Mouse (Mus musculus): ENCODE measurements around the gene Adm. TPM values are rescaled to one million over a fixed set of nuclear protein-coding genes. Genes with fewer than 3 reads are reported as not detected.
"Not testable (repeated sequence)": the region's sequence is repeated elsewhere in the genome, so short reads cannot be mapped to it uniquely, and the experiment has no call there.

Gene Adm
- total RNA-seq, 2 experiments from 2014 or later: 1.7 to 2.9 TPM

DNA sequence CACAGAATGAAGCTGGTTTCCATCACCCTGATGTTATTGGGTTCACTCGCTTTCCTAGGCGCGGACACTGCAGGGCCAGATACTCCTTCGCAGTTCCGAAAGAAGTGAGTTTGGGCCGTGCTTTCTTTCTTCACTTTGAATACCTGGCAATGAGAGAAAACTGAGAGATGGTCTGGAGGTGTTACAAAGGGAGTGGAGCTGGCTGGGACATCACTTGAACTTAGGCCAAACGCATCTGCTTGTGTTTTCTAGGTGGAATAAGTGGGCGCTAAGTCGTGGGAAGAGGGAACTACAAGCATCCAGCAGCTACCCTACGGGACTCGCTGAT is 776 bp downstream of the Adm start:
- DNase-seq: no peak
- intact Hi-C loops (cut with DNase I): loop anchor here (2.0 kb wide), 2 partner anchors 71 to 193 kb away; no protein-coding TSS in a partner anchor

DNA sequence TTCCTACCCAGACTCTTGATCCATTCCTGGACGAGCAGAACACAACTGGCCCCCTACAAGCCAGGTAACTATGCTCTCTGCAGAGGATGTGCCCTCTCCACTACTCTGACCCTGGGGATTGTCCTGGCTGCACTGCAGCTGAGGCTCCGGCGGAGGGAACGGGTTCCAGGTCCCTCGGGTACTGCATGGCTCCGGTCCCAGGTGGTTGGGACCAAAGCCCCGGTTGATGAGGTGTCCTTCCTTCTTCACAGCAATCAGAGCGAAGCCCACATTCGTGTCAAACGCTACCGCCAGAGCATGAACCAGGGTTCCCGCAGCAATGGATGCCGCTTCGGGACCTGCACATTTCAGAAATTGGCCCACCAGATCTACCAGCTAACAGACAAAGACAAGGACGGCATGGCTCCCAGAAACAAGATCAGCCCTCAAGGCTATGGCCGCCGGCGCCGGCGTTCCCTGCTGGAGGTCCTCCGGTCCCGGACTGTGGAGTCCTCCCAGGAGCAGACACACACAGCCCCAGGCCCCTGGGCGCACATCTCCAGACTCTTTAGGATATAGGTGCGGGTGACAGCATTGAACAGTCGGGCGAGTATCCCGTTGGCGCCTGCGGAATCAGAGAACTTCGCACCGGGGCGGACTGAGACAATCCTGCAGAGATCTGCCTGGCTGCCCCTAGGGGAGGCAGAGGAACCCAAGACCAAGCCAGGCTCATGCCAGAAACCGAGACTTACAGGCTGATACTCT is 1.3 kb downstream of the Adm start:
- intact Hi-C loops (cut with DNase I): loop anchor here (2.0 kb wide), 2 partner anchors 72 to 194 kb away; no protein-coding TSS in a partner anchor
- DNase-seq: peak in 1 of 2 experiments; percentile 59

DNA sequence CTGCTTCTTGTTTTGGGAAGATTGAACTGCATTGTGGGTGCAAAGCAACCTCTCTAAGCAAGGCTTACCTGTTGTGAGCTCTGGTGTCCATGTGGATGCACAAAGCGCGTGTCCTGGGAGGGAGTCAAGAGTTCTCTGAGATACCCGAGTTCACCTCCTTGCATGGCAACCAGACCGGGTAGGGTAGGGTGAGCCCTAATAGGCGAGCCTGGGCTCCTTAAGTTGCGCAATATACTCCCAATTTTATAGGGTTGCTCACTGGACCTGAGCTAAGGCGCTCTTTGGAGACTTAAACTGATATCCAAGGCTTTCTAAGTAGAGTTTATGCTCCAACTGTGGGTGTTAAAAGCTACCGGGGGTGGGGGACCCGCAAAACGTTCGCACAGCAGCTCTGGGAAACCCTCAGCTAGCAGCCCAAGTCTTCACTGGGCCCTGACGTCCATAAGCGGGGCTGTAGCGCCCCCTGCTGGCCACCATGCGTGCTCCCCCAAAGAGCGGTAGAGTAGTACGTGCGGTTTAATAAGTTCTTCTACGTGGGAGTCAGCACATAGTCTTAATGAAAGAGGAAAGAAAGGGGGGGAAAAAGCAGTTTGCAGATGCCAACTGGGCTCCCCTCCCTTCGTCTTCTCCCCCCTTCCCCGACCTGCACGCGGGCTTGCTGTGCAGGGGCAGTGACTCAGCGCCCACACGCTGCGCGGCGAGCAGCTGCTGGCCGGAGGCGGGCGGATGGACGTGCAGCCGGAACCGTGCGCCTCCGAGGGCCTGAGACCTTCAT is 2.6 kb downstream of the Adm start:
- DNase-seq: peak; percentile 73 to 85
- intact Hi-C loops (cut with DNase I): loop anchor here (2.0 kb wide), 4 partner anchors 73 to 343 kb away; no protein-coding TSS in a partner anchor

DNA sequence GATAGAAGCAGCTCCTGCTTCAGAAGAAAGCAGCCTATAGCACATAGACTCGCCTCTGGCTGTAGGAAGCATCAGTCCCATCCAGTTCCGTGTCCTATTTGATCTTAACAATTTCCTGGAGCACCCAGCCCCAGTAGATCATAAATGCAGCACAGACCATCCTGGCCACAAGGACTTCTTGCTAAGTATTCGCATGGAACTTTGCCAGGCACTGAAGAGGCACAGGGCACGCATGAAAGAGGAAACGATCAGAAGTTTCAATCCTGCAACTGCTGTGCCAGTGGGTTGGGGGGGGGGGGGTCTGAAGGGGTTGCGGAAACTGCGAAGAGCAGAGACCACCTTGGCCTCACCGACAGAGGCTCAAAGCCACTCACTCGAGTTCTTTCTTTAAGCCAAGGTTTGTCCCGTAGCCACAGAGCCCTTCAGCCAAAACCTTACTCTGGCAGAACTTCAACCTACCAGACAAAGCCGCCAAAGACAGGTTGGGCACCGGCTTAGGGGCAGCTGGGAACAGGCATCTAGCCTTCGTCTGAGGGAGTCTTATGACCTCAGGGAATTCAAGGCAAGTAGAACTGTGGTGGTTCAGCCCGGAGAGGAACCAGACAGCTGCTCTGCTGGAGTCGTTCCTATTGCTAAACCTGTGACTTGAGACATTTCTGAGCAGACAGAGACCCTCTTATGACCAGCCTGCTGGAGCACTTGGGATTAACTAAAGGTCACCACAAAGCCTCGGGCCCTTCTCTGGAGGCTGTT is 3.9 kb downstream of the Adm start:
- intact Hi-C loops (cut with DNase I): loop anchor here (2.0 kb wide), 2 partner anchors 83 to 345 kb away; no protein-coding TSS in a partner anchor
- DNase-seq: no peak

DNA sequence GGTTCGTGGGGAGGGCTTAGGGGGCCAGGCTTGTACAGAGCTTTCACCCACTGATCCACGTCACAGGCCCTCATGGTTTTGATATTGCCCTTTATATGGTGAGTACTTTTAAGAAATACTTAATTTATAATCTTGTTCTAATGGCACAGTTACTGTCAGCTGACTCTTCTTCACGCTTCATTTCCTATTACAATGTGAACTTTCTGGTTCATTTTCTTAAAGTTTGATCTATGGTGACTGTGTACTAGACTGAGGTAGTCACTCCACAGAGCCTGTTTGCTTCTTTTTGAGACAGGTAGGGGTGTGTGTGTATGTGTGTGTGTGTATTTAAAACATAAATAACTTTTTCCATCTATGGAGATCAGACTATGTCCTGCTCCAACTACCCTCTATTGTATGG is 8.5 kb downstream of the Adm start:
- no peak for DNase-seq
- intact Hi-C loops (cut with DNase I): no loop called here

DNA sequence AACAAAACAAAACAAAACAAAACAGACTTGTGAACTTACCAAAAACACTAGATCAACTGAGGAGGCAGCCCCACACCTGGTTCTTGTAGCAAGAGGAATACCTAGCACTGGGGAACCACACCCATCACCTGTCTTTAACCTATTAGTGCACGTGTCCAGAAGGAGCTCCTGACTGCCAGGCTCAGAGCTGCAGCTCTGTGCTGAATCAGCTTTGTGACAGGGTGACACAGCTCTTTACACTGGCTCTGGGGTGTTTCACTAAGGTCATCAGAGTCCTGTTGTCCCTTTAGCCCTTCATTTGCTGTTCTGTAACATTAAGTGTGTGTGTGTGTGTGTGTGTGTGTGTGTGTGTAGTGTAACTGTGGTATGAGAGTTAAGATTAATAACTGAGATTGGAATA is 9.1 kb downstream of the Adm start:
- intact Hi-C loops (cut with DNase I): no loop called here
- DNase-seq: no peak

DNA sequence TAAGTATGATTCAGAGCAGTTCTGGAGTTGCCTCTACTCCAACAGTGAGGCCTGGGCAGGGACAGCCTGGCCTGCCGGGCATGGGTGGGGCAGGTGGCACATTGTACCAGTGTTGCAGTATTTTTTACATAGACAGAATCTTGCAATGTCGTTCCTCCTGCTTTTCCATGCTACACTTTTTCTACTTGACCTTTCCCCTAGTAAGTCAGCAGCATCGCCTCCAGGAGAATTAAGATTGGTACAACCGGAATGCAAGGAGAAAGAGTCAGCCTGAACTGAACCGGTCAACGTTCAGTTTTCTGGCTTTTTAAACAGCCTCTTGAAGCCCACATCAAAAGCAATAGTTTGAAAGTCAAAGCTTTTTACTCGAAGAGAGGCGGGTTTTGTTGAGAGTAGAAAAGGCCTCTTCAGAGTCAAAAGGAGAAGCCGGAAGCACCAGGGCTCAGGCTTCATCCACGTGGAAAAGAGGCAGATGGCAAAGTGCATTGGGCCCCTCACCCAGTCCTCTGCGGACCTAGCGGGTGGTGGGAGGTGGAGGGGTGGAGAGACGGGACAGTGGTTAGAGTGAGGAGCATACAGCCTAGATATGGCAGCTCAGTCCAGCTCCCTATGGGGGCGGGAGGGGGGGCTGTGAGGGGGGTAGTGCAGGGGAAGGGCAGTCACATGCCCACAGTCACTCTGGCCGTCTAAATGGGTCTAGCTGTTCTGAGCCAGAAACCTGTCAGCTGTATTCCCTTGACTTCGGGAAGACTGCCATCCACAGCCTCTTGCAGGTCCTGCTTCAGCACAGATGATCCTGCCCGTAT is 11.0 kb downstream of the Adm start:
- intact Hi-C loops (cut with DNase I): no loop called here
- no peak for DNase-seq

DNA sequence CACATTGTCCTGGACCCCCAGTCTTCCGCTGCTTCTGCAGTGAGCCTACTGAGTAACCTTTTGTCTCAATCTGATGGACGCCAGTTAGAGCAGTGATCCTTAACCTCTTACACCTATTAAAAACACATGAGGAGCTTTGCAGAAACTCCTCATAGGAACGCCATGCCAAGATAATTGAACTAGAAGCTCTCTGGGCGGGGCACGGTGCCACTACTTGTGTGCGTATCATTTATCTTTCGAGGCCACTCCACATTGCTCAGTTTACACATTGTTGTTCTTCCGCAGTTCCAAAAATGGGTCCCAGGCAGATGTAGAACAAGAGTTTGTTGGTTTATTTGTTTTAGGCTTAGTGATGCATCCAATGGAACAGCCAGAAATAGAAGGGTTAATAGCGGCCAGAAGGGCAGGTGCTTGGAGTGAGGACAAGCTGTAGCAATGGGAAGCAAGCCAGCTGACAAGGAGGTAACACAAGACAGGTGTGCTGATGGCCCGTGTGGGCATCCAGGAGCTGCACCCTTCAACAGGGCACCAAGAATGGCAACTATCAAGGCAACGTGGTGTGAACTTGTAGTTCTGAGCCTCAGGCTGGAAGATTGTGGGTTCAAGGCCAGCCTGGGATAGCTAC is 11.9 kb downstream of the Adm start:
- intact Hi-C loops (cut with DNase I): no loop called here
- DNase-seq: no peak

DNA sequence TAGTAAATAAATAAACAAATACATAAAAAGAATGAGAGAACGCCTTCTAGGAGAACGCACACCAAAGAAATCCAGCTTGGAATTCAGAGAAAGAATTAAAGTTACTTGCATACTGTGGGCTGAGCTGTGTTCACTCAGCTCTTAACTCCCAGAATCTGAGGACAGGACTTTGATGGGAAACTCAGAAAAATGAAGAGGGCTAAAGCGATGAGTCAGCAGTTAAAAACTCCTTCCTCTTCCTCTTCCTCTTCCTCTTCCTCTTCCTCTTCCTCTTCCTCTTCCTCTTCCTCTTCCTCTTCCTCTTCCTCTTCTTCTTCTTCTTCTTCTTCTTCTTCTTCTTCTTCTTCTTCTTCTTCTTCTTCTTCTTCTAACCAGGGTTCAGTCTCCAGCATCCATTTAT is 12.5 kb downstream of the Adm start:
- DNase-seq; intact Hi-C loops (cut with DNase I): not testable (repeated sequence)

DNA sequence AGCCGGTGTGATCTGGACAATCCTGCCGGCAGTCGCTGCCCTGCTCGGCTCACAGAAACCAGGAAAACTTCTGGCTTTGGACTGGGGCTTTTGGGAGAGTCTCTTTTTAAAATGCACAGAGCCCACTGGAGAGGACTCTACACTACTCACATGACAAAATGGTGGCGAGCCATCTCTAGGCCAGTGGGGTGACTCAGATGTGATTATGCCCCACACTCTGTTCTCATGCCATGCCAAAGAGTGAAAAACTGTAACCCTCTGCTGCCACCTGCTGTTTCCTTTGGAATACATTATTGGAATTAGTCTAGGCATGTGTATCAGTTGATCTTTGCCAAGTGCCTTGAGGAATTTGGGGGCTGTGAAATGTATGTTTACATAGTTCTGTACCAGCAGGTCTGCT is 17.9 kb downstream of the Adm start:
- no peak for DNase-seq
- intact Hi-C loops (cut with DNase I): loop anchor here (5.0 kb wide), 1 partner anchor 358 kb away; no protein-coding TSS in a partner anchor

DNA sequence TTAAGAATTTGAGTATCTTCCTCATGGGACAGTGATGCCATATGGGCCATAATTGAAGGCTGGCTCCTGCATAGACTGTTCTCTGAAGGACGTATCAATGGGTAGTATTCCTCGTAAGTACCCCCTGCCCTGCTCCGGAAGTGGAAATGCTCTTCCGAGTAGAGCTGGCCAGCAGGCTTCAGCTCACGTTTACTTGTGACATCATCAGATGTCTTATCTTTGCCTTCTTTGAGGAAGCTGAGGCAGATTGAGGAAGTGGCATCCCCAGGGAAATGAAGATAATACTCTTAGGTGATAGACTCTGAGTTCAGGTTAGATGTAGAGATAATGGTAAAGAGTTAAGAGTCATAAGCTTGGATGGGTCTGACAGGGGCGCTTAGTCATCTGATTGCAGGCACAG is 18.4 kb downstream of the Adm start:
- DNase-seq: no peak
- intact Hi-C loops (cut with DNase I): loop anchor here (5.0 kb wide), 1 partner anchor 359 kb away; no protein-coding TSS in a partner anchor

DNA sequence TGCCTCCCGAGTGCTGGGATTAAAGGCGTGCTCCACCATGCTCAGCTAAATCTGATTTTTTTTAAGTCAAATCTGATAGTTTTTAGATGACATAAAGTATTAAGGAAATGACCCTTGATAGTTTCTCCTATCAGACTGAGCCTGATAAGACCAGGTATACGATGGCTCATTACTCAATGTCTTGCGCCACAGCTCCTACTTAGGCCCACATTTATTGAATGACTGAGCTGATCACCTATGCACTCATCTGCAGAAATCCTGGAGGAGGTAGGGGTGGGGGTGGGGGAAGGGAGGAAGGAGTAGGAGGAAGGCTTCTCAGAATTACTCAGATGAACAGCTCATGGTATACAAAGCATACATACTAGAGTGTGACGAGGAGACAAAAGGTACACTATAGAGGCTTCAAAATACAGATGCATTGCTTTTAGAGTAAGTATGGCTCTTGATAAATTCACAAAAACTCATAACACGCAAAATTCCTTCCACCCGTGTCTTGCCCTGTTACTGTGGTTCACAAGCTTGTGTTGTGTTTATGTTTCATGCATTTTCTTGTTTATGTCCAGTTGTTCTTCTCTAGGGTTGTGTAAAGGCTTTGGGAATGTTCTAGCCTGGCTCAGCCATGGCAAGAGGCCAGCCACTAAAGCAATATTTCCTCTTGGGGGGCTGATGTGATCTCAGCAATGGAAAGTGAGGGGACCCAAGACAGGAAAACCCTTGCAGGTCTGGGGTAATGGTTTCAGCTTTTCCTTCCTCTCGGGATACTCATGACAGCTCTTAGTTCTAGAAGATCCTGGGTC is 19.3 kb downstream of the Adm start:
- no peak for DNase-seq
- intact Hi-C loops (cut with DNase I): loop anchor here (5.0 kb wide), 1 partner anchor 360 kb away; no protein-coding TSS in a partner anchor

DNA sequence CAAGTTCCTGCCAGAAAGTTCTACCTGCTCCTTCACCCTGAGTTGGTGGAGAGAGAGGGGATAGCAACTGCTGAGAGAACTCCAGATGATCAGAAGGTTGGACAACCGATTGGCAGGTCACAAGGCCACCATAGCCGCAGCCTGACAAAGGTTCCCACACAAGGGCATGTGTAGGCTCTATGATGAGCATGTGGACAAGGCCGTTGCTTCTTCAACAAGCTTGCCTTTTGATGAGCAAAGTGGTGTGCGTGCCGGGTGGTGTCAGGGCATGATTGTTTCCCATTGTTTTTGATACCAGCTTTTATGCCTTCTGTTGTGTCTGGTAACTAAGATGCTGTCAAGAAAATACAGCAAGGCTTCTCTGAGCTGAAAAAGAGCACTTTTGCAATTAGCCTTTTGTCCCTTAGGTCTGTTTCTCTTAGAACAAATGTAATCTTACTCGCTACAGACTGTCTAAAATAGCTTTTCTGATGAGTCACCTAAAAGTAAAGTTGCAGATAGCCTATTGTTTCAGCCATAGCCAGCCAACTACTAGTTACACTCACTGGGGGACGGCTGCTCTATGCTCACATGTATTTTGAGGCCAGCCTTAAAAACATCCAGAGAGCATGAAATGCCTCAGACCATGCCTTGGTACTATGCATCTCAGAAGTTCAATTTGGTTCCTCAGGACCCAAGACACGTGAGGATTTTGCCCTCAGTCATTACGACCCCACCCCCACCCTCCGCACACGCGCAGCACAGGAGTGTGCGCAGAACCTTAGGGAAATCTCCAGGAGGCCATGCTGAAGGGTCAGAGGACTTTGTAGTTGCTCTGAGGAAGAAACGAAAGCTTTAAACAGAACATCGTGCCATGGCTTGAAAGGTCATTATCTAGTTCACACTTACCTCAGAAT is 20.3 kb downstream of the Adm start:
- intact Hi-C loops (cut with DNase I): loop anchor here (5.0 kb wide), 1 partner anchor 361 kb away; no protein-coding TSS in a partner anchor
- no peak for DNase-seq

DNA sequence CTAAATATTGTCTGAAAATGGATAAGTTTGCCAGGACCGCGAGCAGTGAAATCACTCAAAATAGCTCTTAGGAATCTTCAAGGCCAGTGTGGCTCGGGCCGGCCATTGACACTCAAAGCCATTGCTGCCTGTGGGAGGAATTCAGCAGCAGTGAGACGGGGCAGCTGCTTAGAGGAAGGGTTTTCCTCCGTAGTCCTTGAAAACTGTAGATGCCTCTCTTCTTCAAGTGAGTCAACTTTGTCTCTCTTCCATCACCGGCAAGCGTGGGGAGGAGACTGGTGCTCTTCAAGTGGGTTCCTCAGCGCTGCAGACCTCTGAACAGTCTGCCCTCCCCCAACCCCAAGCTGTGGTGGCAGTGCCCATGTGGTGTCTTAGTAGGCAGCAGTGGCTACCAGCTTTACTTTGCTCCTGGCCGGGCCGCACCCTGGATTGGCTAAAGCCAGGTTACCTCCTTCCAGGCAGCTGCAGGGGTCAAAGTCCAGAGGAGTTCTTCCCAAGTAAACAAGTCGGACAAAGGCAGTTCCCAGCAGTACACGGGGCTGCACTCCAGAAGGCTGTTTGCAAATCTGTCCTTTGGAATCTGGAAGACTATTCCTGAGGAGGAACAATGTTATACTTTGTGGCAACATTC is 21.1 kb downstream of the Adm start:
- peak in 1 of 2 experiments; percentile 51 for DNase-seq
- intact Hi-C loops (cut with DNase I): loop anchor here (5.0 kb wide), 1 partner anchor 361 kb away; no protein-coding TSS in a partner anchor

DNA sequence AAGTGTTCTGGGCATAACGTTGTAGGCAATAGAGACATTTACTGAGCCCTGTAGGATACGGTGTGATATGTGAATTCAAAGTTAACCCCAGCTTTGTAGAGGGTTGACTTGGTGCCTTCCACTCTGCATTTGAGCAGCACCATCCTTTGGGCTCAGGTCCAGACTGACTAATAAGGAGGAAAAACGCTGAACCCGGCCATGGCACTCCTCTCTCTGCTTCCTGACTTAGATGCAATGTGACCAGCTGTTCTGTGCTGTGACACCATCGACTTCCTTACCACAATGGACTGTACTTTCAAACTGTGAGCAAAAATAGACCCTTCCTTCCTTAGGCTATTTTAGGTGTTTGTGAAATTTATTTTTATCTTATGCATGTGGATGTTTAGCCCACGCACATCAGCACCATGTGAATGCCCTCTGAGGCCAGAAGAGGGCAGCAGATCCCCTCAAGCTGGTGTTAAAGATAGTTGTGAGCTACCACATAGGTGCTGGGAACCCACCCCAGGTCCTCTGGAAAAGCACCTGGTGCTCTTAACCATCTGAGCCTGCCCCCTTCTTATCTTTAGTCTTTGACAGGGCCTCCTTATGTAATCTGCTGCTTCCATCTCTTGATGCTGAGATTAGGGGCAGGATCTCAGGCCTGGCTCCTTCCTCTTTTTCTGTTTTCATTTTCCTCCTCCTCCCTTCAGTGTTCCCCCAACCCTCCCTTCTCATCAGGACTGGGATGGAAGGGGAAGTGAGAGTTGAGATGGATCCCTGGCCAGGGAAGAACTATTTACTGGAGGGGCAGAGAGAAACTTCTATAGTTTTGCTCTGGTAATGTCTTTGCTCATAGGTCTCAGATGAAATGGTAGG is 21.9 kb downstream of the Adm start:
- intact Hi-C loops (cut with DNase I): loop anchor here (5.0 kb wide), 1 partner anchor 362 kb away; no protein-coding TSS in a partner anchor
- DNase-seq: no peak

DNA sequence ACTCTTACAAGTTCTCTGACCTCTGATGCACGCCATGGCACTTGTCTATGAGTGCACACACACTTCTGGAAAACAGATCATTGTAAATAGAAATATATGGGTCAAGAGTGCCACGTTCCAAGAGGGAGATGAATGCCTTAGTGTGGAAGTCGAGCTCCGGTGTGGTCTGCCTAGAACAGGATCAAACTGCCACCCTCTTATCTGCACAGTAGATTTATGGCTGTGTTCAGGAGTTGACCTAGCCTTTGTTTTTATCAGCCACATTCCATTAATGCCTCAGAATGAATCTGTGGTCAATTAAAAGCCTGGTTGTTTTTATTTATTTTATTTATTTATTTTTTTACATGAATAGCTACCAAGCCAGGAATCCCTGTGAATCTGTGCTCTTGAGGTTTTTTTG is 23.0 kb downstream of the Adm start:
- no peak for DNase-seq
- intact Hi-C loops (cut with DNase I): no loop called here

Measured in gastrocnemius, postnatal 36 days (tissue).